Mouse (Mus musculus) liver, embryonic 14.5 days (tissue): Measurements from ENCODE around the gene Sh2d1a.

Experiments
- CTCF ChIP-seq: IDR thresholded peaks from 2 replicates; pipeline ENCODE4 v1.5.1; 2016; ENCODE audit warnings: antibody characterized with exemption, low read depth, control low read depth
- EP300 ChIP-seq: IDR thresholded peaks from 2 replicates; pipeline ENCODE4 v1.6.1; 2016; ENCODE audit warnings: antibody characterized with exemption, low read depth

GRCm38 (mm10) chrX:42490336-42490735 lies 11.9 kb upstream of the Sh2d1a start:
- TF ChIP-seq CTCF (no peak), EP300 (no peak)
